In genomic region chr2:158179370-158180111, GRCm38 (mm10) we compare ENCODE assay signal across 9 mouse cellular contexts. TPM values are rescaled to one million over a fixed set of nuclear protein-coding genes. Genes with fewer than 3 reads are reported as not detected.
DNase-seq lines count a peak whose midpoint lies in the region; ATAC-seq and TF ChIP-seq lines count a peak whose summit lies in the region.
"Had no signal": no experiment of that assay in that cellular context is flagged by ENCODE, and none has a peak within 500 bp of the region (broad histone marks: within the 10 kb centered on the region; RNA-seq: fewer than 3 reads in every experiment).

No protein-coding gene starts in this region.

- H3K4me1 ChIP-seq in kidney, postnatal 0 days (replicated peaks; ENCODE audit: insufficient read depth, low read length): peaks cover 15% of the 10 kb centered on the region; the same call in 1 of the 2 replicates
- peaks cover 36% of the 10 kb centered on the region for H3K4me1 ChIP-seq in midbrain, embryonic 12.5 days

- peak overlapping the region; percentile 24; the same call in 1 of the 2 replicates for H3K4me3 ChIP-seq in kidney, postnatal 0 days (replicated peaks; ENCODE audit: low read depth, low read length)
- H3K4me3 ChIP-seq in midbrain, embryonic 12.5 days: peak overlapping the region; percentile 35

- H3K27ac ChIP-seq in kidney, postnatal 0 days: peak overlapping the region; percentile 67
- no peak overlapping the region for H3K27ac ChIP-seq in midbrain, embryonic 12.5 days (replicated peaks)

- peak; percentile 12; the same call in 1 of the 2 replicates for ATAC-seq in kidney, postnatal 0 days (replicated peaks; ENCODE audit: low FRiP score, low read depth)
- no peak; the same call in 1 of the 2 replicates for ATAC-seq in midbrain, embryonic 12.5 days (ENCODE audit: low FRiP score, low read depth)
- no peak for ATAC-seq in erythroblast, adult 5-6 weeks (replicated peaks; ENCODE audit: low FRiP score, poor library complexity, severe bottlenecking)

- peak overlapping the region; percentile 55 for H3K4me2 ChIP-seq in kidney, postnatal 0 days (ENCODE audit: low read length)
- H3K4me2 ChIP-seq in midbrain, embryonic 12.5 days (replicated peaks): peak overlapping the region; percentile 52

- no peak for TF ChIP-seq CTCF in kidney, postnatal 0 days (IDR thresholded peaks at IDR 0.05; ENCODE audit: low read depth)

- H3K36me3 ChIP-seq in kidney, postnatal 0 days (ENCODE audit: insufficient read depth, low read length): no peaks in the 10 kb centered on the region
- H3K36me3 ChIP-seq in midbrain, embryonic 12.5 days: no peaks in the 10 kb centered on the region

- peak overlapping the region; percentile 18; the same call in 1 of the 2 replicates for H3K9ac ChIP-seq in kidney, postnatal 0 days (ENCODE audit: low read depth, low read length)
- H3K9ac ChIP-seq in midbrain, embryonic 12.5 days (replicated peaks): peak overlapping the region; percentile 32; the same call in 1 of the 2 replicates

- H3K9me3 ChIP-seq in kidney, postnatal 0 days (replicated peaks; ENCODE audit: low read length): no peaks in the 10 kb centered on the region
- H3K9me3 ChIP-seq in midbrain, embryonic 12.5 days: no peaks in the 10 kb centered on the region

- peak; percentile 48 for DNase-seq in embryo, embryonic 10 days (ENCODE audit: low spot score)
- no peak for DNase-seq in embryo, embryonic 10.5 days (ENCODE audit: low spot score)
- peak; percentile 24 to 47 for DNase-seq in cerebellum, postnatal 36 days
- DNase-seq in heart, adult 9 months (ENCODE audit: low spot score in 2 of 2): peak; percentile 65 to 79
- peak; percentile 74 for DNase-seq in kidney, postnatal 0 days (ENCODE audit: low spot score)
- no peak for DNase-seq in adipocyte (ENCODE audit: low spot score)

- 11% methylated on average over 18 of the region's 18 CpGs for WGBS in kidney, postnatal 0 days
- WGBS in midbrain, embryonic 12.5 days: 21% methylated on average over 18 of the region's 18 CpGs

- no peaks in the 10 kb centered on the region for H3K27me3 ChIP-seq in kidney, postnatal 0 days (ENCODE audit: insufficient read depth, low read length)
- 0 out of 2 replicates have a peak, but pooled peaks cover 6% of the 10 kb centered on the region for H3K27me3 ChIP-seq in midbrain, embryonic 12.5 days

RNA-seq across cellular contexts. Expression of gene Tgm2, which starts 33.3 kb away (rescaled TPM):
- polyA plus RNA-seq in kidney, postnatal 0 days (2015; fragmentation: Nextera tagmentation; extraction: Ambion mirVana): 26.9 and 31.7 TPM in 2 replicates
- 12.0 and 16.2 TPM in 2 replicates for polyA plus RNA-seq in midbrain, embryonic 12.5 days (2016; fragmentation: Nextera tagmentation; extraction: Ambion mirVana)
- total RNA-seq in erythroblast, adult 5-6 weeks (2015; ENCODE audit: low replicate concordance): 2.1 and 3.8 TPM in 2 replicates
- total RNA-seq in erythroblast, adult 5-6 weeks (2017; ENCODE audit: low replicate concordance): 6.6 and 9.6 TPM in 2 replicates

RNA-seq across cellular contexts. Expression of gene D630003M21Rik, which starts 49.5 kb away (rescaled TPM):
- 4.0 and 4.7 TPM in 2 replicates for polyA plus RNA-seq in kidney, postnatal 0 days (2015; fragmentation: Nextera tagmentation; extraction: Ambion mirVana)
- polyA plus RNA-seq in midbrain, embryonic 12.5 days (2016; fragmentation: Nextera tagmentation; extraction: Ambion mirVana): 3.3 and 4.3 TPM in 2 replicates
- total RNA-seq in erythroblast, adult 5-6 weeks (2015; ENCODE audit: low replicate concordance): not detected in 2 replicates
- total RNA-seq in erythroblast, adult 5-6 weeks (2017; ENCODE audit: low replicate concordance): not detected in 2 replicates
- total RNA-seq: common myeloid progenitor, adult 5-6 weeks had no signal

Comparison
In these comparisons a context has a peak if more than half of its experiments do, and no peak if none do; other contexts are left out.
1. DNase-seq: peak in embryo, embryonic 10 days (single experiment), cerebellum, postnatal 36 days (2 of 2), heart, adult 9 months (2 of 2) and kidney, postnatal 0 days (single experiment); none in embryo, embryonic 10.5 days (single experiment) and adipocyte (single experiment).